8 mouse cellular contexts compared by ENCODE assay signal in genomic region chr11:120230841-120231370, GRCm38 (mm10). TPM values are rescaled to one million over a fixed set of nuclear protein-coding genes. Genes with fewer than 3 reads are reported as not detected.
DNase-seq lines count a peak whose midpoint lies in the region; ATAC-seq and TF ChIP-seq lines count a peak whose summit lies in the region.

No protein-coding gene starts in this region.

- no peak overlapping the region for H3K27ac ChIP-seq in thymus, adult 2 months (ENCODE audit: control insufficient read depth, insufficient read depth, low read length)
- peak overlapping the region; percentile 93 for H3K27ac ChIP-seq in embryonic facial prominence, embryonic 14.5 days (replicated peaks; ENCODE audit: low read depth, low read length)
- peak overlapping the region; percentile 99 for H3K27ac ChIP-seq in hindbrain, embryonic 16.5 days (ENCODE audit: low read depth, low read length)
- H3K27ac ChIP-seq in lung, embryonic 16.5 days (ENCODE audit: low read length): peak overlapping the region; percentile 97
- peak overlapping the region; percentile 95 for H3K27ac ChIP-seq in stomach, embryonic 16.5 days (ENCODE audit: low read length)

- H3K4me3 ChIP-seq in thymus, adult 2 months (ENCODE audit: control insufficient read depth, insufficient read depth, low read length): peak overlapping the region; percentile 69
- peak overlapping the region; percentile 92 for H3K4me3 ChIP-seq in embryonic facial prominence, embryonic 14.5 days (ENCODE audit: low read depth, low read length)
- peak overlapping the region; percentile 90 for H3K4me3 ChIP-seq in hindbrain, embryonic 16.5 days (ENCODE audit: low read length)
- H3K4me3 ChIP-seq in lung, embryonic 16.5 days (ENCODE audit: low read length): peak overlapping the region; percentile 80
- peak overlapping the region; percentile 94 for H3K4me3 ChIP-seq in stomach, embryonic 16.5 days (replicated peaks; ENCODE audit: low read length)

- no peaks in the 10 kb centered on the region for H3K9me3 ChIP-seq in embryonic facial prominence, embryonic 14.5 days (ENCODE audit: control insufficient read depth, low read length)
- H3K9me3 ChIP-seq in hindbrain, embryonic 16.5 days (ENCODE audit: control insufficient read depth, low read length): no peaks in the 10 kb centered on the region
- no peaks in the 10 kb centered on the region for H3K9me3 ChIP-seq in lung, embryonic 16.5 days (ENCODE audit: control insufficient read depth, low read length)
- no peaks in the 10 kb centered on the region for H3K9me3 ChIP-seq in stomach, embryonic 16.5 days (replicated peaks; ENCODE audit: control insufficient read depth, low read length)

- DNase-seq in frontal cortex, postnatal 10 days (ENCODE audit: low spot score in 2 of 2): peak; percentile 47 to 58
- peak; percentile 40 for DNase-seq in thymus, adult 2 months
- DNase-seq in thymus, adult 18-20 months: no peak
- no peak for DNase-seq in embryonic facial prominence, embryonic 14.5 days (ENCODE audit: low spot score)

- WGBS in thymus, adult 2 months: under 1% methylated on average over 58 of the region's 58 CpGs
- WGBS in embryonic facial prominence, embryonic 14.5 days: under 1% methylated on average over 39 of the region's 58 CpGs
- under 1% methylated on average over 45 of the region's 58 CpGs for WGBS in hindbrain, embryonic 16.5 days
- 0% methylated on average over 58 of the region's 58 CpGs for WGBS in lung, embryonic 16.5 days
- WGBS in stomach, embryonic 16.5 days: under 1% methylated on average over 58 of the region's 58 CpGs

- no peak for ATAC-seq in frontal cortex, adult (ENCODE audit: low TSS enrichment)
- peak; percentile 1; the same call in 1 of the 2 replicates for ATAC-seq in embryonic facial prominence, embryonic 14.5 days (ENCODE audit: low read depth)
- no peak for ATAC-seq in hindbrain, embryonic 16.5 days
- no peak for ATAC-seq in lung, embryonic 16.5 days (ENCODE audit: low read depth)
- no peak for ATAC-seq in stomach, embryonic 16.5 days (ENCODE audit: insufficient read depth, low FRiP score)

- H3K4me2 ChIP-seq in embryonic facial prominence, embryonic 14.5 days (ENCODE audit: low read depth, low read length): peak overlapping the region; percentile 100
- peak overlapping the region; percentile 96 for H3K4me2 ChIP-seq in hindbrain, embryonic 16.5 days (ENCODE audit: low read length)
- H3K4me2 ChIP-seq in lung, embryonic 16.5 days (ENCODE audit: low read depth, low read length): peak overlapping the region; percentile 76
- peak overlapping the region; percentile 87 for H3K4me2 ChIP-seq in stomach, embryonic 16.5 days (ENCODE audit: low read depth, low read length)

- H3K36me3 ChIP-seq in thymus, adult 2 months (ENCODE audit: control insufficient read depth, insufficient read depth, low read length): no peaks in the 10 kb centered on the region
- no peaks in the 10 kb centered on the region for H3K36me3 ChIP-seq in embryonic facial prominence, embryonic 14.5 days (ENCODE audit: control insufficient read depth, insufficient read depth, low read length)
- H3K36me3 ChIP-seq in hindbrain, embryonic 16.5 days (ENCODE audit: control insufficient read depth, insufficient read depth, low read length): no peaks in the 10 kb centered on the region
- no peaks in the 10 kb centered on the region for H3K36me3 ChIP-seq in lung, embryonic 16.5 days (ENCODE audit: control insufficient read depth, insufficient read depth, low read length)
- H3K36me3 ChIP-seq in stomach, embryonic 16.5 days (ENCODE audit: control insufficient read depth, insufficient read depth, low read length): no peaks in the 10 kb centered on the region

- TF ChIP-seq POLR2A in thymus, adult 2 months (IDR thresholded peaks at IDR 0.05; ENCODE audit: control insufficient read depth, extremely low read depth, insufficient read depth, low read length, poor library complexity): no peak

- H3K27me3 ChIP-seq in thymus, adult 2 months (ENCODE audit: control insufficient read depth, insufficient read depth, low read length): no peaks in the 10 kb centered on the region
- H3K27me3 ChIP-seq in embryonic facial prominence, embryonic 14.5 days (replicated peaks; ENCODE audit: control insufficient read depth, insufficient read depth, low read length): no peaks in the 10 kb centered on the region
- no peaks in the 10 kb centered on the region for H3K27me3 ChIP-seq in hindbrain, embryonic 16.5 days (replicated peaks; ENCODE audit: control insufficient read depth, insufficient read depth, low read length)
- no peaks in the 10 kb centered on the region for H3K27me3 ChIP-seq in lung, embryonic 16.5 days (ENCODE audit: control insufficient read depth, insufficient read depth, low read depth, low read length)
- H3K27me3 ChIP-seq in stomach, embryonic 16.5 days (ENCODE audit: control insufficient read depth, insufficient read depth, low read length): no peaks in the 10 kb centered on the region

- TF ChIP-seq CTCF in thymus, adult 2 months (IDR thresholded peaks at IDR 0.05; ENCODE audit: borderline replicate concordance, control insufficient read depth, extremely low read depth, insufficient read depth, low read length, poor library complexity): no peak

- peaks cover 61% of the 10 kb centered on the region for H3K4me1 ChIP-seq in thymus, adult 2 months (replicated peaks; ENCODE audit: control insufficient read depth, insufficient read depth, low read length)
- H3K4me1 ChIP-seq in embryonic facial prominence, embryonic 14.5 days (ENCODE audit: control insufficient read depth, insufficient read depth, low read length): peaks cover 44% of the 10 kb centered on the region
- peaks cover 49% of the 10 kb centered on the region for H3K4me1 ChIP-seq in hindbrain, embryonic 16.5 days (ENCODE audit: control insufficient read depth, insufficient read depth, low read depth, low read length)
- H3K4me1 ChIP-seq in lung, embryonic 16.5 days (replicated peaks; ENCODE audit: control insufficient read depth, insufficient read depth, low read length): peaks cover 42% of the 10 kb centered on the region
- peaks cover 38% of the 10 kb centered on the region for H3K4me1 ChIP-seq in stomach, embryonic 16.5 days (ENCODE audit: control insufficient read depth, insufficient read depth, low read length)

- H3K9ac ChIP-seq in embryonic facial prominence, embryonic 14.5 days (ENCODE audit: low read depth, low read length): peak overlapping the region; percentile 98
- peak overlapping the region; percentile 97 for H3K9ac ChIP-seq in hindbrain, embryonic 16.5 days (ENCODE audit: low read depth, low read length)
- H3K9ac ChIP-seq in lung, embryonic 16.5 days (ENCODE audit: low read length): peak overlapping the region; percentile 94
- H3K9ac ChIP-seq in stomach, embryonic 16.5 days (ENCODE audit: low read length): peak overlapping the region; percentile 99

RNA-seq across cellular contexts. Expression of gene Bahcc1, which starts 1.8 kb away (rescaled TPM):
- polyA plus RNA-seq in thymus, adult 2 months (2012; rRNA removed): 11.0 and 15.1 TPM in 2 replicates
- 11.1 and 12.0 TPM in 2 replicates for polyA plus RNA-seq in embryonic facial prominence, embryonic 14.5 days (2014; fragmentation: Nextera tagmentation; extraction: Ambion mirVana)
- 7.8 and 9.7 TPM in 2 replicates for polyA plus RNA-seq in hindbrain, embryonic 16.5 days (2015; fragmentation: Nextera tagmentation; extraction: Ambion mirVana)
- polyA plus RNA-seq in lung, embryonic 16.5 days (2015; fragmentation: Nextera tagmentation; extraction: Ambion mirVana): 7.0 and 7.5 TPM in 2 replicates
- polyA plus RNA-seq in stomach, embryonic 16.5 days (2015; fragmentation: Nextera tagmentation; extraction: Ambion mirVana): 4.5 and 5.6 TPM in 2 replicates

Comparison
In these comparisons a context has a peak if more than half of its experiments do, and no peak if none do; other contexts are left out.
1. DNase-seq: peak in frontal cortex, postnatal 10 days (2 of 2) and thymus, adult 2 months (single experiment); none in thymus, adult 18-20 months (0 of 2) and embryonic facial prominence, embryonic 14.5 days (single experiment).
2. Peak in every context shown above with its lines, with median percentiles within 50 percentile points of each other: H3K4me3 ChIP-seq, H3K4me2 ChIP-seq and H3K9ac ChIP-seq.